Mouse (Mus musculus): Measurements from ENCODE around the gene Gpr142.

Gene Gpr142

GRCm38 (mm10) chr11:114793868-114794545 lies 4.7 kb upstream of the Gpr142 start:
- no peak for TF ChIP-seq GATA4 (IDR thresholded peaks at IDR 0.05; ENCODE audit: insufficient replicate concordance, low read length)

- no peak for TF ChIP-seq GATA4 (IDR thresholded peaks at IDR 0.05; ENCODE audit: insufficient replicate concordance, low read length)
Observed at GRCm38 (mm10) chr11:114794691-114795090, 4.0 kb upstream of the Gpr142 start.

DNA sequence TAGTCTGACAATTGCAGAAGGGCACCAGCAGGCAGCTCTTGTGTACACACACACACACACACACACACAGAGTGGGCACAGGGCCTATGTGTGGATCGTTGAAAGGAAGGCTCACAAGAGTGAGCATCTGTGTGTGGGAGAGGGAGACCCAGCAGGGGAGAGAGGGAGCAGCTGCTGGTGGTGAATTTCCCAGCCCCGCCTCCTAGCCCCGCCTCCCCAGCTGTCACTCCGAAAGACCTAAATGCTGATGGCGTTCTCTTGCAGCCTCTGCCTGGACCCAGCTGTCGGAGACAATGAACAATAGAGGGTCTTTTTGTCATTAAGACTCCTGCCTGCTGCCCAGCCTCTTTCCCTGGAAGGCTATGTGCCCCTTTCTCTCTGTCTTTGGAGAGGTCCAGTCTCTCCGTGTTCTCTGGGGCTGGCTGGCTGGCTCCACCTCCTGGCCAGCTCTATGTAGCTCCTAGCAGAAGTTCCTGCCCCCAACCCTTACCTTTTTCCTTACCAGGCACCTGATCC lies 3.4 kb upstream of the Gpr142 start:
- no peak for TF ChIP-seq GATA4 (IDR thresholded peaks at IDR 0.05; ENCODE audit: insufficient replicate concordance, low read length)

GRCm38 (mm10) chr11:114795848-114796322 lies 2.8 kb upstream of the Gpr142 start, which contains the start of gene Btbd17:
Gene Btbd17, minus strand, starts transcription at chr11:114795945.
- no peak for TF ChIP-seq GATA4 (IDR thresholded peaks at IDR 0.05; ENCODE audit: insufficient replicate concordance, low read length)

GRCm38 (mm10) chr11:114797176-114797575 lies 1.5 kb upstream of the Gpr142 start:
- no peak for TF ChIP-seq GATA4 (IDR thresholded peaks at IDR 0.05; ENCODE audit: insufficient replicate concordance, low read length)

GRCm38 (mm10) chr11:114797981-114798380 lies 743 bp upstream of the Gpr142 start:
- no peak for TF ChIP-seq GATA4 (IDR thresholded peaks at IDR 0.05; ENCODE audit: insufficient replicate concordance, low read length)

DNA sequence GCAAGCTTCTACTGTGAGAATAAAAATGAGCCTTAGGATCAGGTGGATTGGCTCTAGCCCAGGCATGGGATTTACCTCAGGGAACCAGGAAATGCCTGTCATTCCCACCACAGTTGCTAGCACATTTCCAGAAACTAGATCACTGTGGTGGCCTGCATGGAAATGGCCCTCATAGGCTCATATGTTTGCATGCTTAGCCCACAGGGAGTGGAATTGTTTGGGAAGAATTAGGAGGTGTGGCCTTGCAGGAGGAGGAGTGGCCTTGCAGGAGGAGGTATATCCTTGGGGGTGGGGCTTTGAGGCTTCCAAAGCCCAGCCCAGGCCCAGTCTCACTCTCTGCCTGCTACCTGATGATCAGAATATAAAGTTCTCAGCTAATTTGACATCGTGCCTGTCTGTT lies 3.2 kb downstream of the Gpr142 start:
- no peak for TF ChIP-seq GATA4 (IDR thresholded peaks at IDR 0.05; ENCODE audit: insufficient replicate concordance, low read length)

GRCm38 (mm10) chr11:114802540-114803267 lies 4.0 kb downstream of the Gpr142 start:
- TF ChIP-seq GATA4 (IDR thresholded peaks at IDR 0.05; ENCODE audit: insufficient replicate concordance, low read length), result no peak

DNA sequence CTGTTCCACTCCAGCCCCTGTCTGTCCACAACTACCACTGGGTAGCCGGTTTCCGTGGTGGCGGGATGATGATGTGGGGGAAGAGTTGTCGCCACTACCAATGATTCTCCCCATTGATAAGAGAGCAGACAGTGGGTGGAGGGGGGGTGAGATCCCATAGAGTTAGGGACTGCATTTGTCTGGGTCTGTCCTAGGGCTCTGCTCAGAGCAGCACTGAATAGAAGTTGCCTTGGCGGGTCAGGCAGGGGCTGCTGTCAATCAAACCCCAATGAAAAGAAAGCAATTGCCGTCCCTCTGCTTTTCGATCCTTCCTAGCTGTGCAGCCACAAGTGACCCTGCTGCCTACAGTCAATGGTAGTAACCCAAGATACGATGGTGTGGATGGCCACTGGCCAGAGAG lies 5.3 kb downstream of the Gpr142 start:
- no peak for TF ChIP-seq GATA4 (IDR thresholded peaks at IDR 0.05; ENCODE audit: insufficient replicate concordance, low read length)

- TF ChIP-seq GATA4 (IDR thresholded peaks at IDR 0.05; ENCODE audit: insufficient replicate concordance, low read length), result no peak
Observed at GRCm38 (mm10) chr11:114807025-114807424, 8.3 kb downstream of the Gpr142 start.

DNA sequence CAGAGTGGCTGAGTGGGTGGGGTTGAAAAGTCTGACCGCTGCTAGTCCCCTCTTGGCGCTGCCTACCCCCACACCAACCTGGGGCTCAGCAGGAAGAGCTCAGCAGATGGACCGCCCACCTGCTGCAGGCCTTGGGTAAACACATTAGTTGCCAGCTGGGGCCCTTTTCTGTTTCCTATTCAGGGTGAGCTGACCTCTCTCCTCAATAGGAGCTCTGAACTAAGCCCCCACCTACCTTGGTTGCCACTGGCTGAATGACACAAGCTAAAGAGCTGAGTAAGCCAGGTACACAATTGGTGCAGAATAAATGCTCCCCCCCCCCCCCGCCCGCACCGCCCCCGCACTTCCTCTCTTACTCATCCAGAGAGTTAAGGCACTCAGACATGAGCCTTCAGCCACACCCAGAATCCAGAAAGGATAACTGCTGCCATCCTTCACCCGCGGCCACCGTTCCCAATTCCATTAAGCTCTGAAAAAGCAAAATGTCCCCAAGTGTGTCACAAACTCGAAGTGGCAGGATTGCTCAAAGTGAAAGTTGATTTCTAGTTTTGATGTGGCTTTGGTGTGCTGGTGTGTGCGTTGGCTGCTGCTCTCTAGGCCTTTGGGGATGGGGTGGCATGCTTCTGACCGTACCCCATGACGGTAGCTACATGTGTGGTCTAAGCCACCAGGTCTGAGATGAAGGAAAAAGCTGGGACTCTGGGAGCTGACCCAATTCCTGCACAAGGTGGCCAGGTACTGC lies 9.1 kb downstream of the Gpr142 start:
- TF ChIP-seq GATA4 (IDR thresholded peaks at IDR 0.05; ENCODE audit: insufficient replicate concordance, low read length), result no peak

GRCm38 (mm10) chr11:114809371-114809770 lies 10.6 kb downstream of the Gpr142 start:
- TF ChIP-seq GATA4 (IDR thresholded peaks at IDR 0.05; ENCODE audit: insufficient replicate concordance, low read length), result no peak

DNA sequence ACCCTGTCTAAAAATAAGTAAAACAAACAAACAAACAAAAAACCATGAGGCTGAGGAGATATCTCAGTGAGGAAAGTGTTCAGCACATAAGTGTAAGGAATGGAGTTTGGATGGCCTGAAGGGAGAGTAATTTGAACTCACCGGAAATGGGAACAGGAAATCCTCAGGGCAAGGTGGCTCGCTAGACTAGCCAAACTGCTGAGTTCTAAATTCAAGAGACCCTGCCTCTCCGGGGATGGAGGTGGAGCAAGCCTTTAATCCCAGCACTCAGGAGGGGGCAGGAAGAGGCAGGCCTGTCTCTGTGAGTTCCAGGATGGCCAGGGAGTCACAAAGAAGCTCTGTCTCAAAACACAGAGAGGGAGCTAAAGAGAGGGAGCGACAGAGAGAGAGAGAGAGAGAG lies 11.6 kb downstream of the Gpr142 start:
- TF ChIP-seq GATA4 (IDR thresholded peaks at IDR 0.05; ENCODE audit: insufficient replicate concordance, low read length), result no peak

- TF ChIP-seq GATA4 (IDR thresholded peaks at IDR 0.05; ENCODE audit: insufficient replicate concordance, low read length), result no peak
Observed at GRCm38 (mm10) chr11:114812731-114813240, 14.1 kb downstream of the Gpr142 start.

DNA sequence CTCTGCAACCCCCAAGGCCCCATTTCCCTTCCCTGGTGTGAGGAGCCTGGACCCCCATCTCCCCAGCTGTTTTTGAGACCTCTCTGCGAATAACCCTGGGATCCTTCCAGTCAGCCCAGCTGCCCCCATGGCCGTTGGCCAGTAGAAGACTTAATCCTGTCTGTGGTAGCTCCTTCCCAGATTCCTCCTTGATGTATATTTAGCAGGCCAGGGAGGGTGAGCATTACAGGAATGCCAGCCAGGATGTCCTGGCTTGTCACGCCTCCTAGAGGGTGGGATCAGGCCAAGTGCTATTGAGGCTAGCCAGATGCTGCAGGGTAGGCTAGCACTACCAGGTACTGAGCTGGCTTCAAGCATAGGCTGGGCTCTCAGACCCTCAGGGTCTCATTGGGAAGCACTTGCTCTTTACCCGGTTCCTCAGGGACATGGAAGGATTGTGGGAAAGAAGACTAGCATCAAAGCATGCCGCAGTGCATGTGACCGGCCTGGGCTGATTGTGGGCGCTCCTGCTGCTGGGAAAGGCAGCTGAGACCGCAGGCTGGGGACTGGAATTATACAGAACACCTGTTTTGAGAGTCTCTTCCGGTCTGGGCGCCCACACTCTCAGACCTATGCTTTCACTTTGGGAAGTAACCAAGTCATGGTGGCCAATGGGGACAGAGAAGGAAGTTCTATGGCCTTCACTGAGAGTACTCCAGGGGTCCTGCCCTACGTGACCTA lies 16.3 kb downstream of the Gpr142 start:
- TF ChIP-seq GATA4 (IDR thresholded peaks at IDR 0.05; ENCODE audit: insufficient replicate concordance, low read length), result no peak

Data from liver, adult (tissue).